Mouse (Mus musculus): ENCODE data around the gene Ptprj. TPM values are rescaled to one million over a fixed set of nuclear protein-coding genes. Genes with fewer than 3 reads are reported as not detected.

Ptprj gene
- total RNA-seq, 2 experiments from 2014 or later, result 15.0 to 18.1 TPM

GRCm38 (mm10) chr2:90560197-90560843 is 20.1 kb downstream of the Ptprj start:
- DNase-seq (ENCODE audit: low spot score in 2 of 2), result no peak

DNA sequence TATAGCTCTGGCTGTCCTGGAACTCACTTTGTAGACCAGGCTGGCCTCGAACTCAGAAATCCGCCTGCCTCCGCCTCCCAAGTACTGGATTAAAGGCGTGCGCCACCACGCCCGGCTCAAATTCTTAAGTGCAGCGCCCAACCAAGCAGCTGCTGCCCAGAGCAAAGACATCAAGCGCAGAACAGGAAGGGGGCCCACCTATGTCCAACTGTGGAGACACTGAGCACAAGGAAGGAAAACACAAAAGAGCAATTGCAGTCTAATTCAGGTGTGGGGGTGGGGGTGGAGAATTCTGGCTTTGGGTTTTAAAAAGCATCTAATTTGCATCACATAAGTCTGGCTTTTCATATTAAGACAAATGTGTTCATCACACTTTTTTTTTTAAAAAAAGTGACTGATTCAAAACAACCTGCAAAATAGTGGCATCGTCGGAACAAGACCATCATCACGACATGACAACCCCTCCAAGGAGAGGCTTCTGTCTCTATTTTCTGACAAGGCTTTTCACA is 20.7 kb downstream of the Ptprj start:
- DNase-seq (ENCODE audit: low spot score in 2 of 2), result no peak

GRCm38 (mm10) chr2:90559015-90559687 is 21.3 kb downstream of the Ptprj start:
- DNase-seq (ENCODE audit: low spot score in 2 of 2), result no peak

DNA sequence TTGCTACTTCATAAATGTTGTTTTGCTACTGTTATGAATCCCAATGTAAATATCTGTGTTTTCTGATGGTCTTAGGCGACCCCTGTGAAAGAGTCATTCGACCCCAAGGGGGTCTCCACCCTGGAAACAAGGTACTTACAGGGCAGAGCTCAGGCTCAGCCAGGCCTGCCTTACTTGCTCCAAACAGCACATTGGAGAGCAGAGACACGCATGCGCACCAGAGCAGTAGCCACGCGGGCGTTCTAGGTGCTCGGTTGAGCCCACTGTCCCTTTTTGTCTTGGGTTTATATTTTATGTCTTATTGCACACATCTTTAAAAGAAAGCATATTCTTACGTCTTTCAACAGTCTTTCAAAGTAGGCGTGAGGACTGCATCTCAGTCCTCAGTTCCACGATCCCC is 22.1 kb downstream of the Ptprj start:
- no peak for DNase-seq (ENCODE audit: low spot score in 2 of 2)

GRCm38 (mm10) chr2:90557913-90558312 is 22.5 kb downstream of the Ptprj start:
- no peak for DNase-seq (ENCODE audit: low spot score in 2 of 2)

- no peak for DNase-seq (ENCODE audit: low spot score in 2 of 2)
Observed at GRCm38 (mm10) chr2:90555744-90556143, 24.7 kb downstream of the Ptprj start.

GRCm38 (mm10) chr2:90554806-90555205 is 25.6 kb downstream of the Ptprj start:
- no peak for DNase-seq (ENCODE audit: low spot score in 2 of 2)

GRCm38 (mm10) chr2:90553861-90554260 is 26.6 kb downstream of the Ptprj start:
- no peak for DNase-seq (ENCODE audit: low spot score in 2 of 2)

DNA sequence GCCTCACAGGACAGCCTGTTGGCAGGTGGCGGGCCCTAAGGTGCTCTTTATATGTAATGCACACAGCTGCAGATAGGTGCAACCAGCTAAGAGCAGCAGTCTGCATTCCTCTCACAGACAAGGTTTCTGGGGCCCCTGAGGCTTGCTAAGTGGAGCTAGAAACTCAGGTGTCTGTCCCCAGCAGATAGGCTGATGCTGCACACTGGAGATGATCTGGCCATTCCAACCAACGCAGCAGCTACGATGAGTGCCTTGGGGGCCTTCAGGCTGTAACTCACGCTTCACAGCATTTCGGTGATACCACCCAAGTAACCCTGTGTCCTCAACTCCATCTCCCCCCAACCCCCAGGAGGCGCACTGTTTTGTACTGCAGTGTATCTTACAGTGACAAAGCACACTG is 29.8 kb downstream of the Ptprj start:
- DNase-seq (ENCODE audit: low spot score in 2 of 2), result no peak

- no peak for DNase-seq (ENCODE audit: low spot score in 2 of 2)
Observed at GRCm38 (mm10) chr2:90548541-90548940, 31.9 kb downstream of the Ptprj start.

DNA sequence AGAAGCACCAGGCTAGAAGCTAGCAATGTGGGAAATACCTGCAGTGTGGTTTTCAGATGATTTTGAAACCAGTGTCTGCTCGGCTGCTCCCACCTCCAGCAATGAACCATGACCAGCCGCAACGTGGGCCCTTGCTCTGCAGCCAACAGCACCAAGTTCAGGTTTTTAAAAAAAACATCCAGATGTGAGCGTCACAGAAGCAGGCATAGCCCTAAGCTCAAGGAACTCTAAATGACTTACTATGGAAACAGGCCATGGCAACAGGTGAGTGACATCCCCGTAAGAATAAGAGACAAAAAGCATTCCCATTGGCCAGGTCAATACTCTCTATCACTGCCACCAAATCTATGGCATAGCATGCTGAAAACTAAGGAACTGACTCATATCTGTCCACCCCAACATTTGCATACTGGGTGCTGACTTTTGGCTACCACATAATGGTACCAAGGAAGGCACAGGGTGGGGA is 33.3 kb downstream of the Ptprj start:
- DNase-seq (ENCODE audit: low spot score in 2 of 2), result no peak

DNA sequence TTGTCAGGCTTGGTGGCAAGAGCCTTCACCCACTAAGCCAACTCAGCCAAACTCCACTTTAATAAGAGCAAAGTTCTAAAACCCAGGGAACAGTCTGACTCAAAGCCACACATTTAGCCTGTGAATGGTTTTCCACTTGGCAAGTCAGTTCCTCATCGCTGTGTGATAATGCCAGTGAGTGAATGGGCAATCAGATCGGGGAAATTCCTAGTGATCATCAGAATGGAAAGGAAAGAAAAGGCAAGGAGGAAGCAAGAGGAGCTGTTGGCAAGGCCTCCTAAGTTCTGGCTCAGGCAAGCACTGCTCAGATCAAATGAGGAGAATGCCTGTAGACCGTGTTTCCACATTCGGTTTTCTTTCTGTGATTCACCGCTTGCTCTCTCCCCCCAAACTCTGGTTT is 35.2 kb downstream of the Ptprj start:
- DNase-seq (ENCODE audit: low spot score in 2 of 2), result no peak

- DNase-seq (ENCODE audit: low spot score in 2 of 2), result no peak
Observed at GRCm38 (mm10) chr2:90543989-90544388, 36.5 kb downstream of the Ptprj start.

DNA sequence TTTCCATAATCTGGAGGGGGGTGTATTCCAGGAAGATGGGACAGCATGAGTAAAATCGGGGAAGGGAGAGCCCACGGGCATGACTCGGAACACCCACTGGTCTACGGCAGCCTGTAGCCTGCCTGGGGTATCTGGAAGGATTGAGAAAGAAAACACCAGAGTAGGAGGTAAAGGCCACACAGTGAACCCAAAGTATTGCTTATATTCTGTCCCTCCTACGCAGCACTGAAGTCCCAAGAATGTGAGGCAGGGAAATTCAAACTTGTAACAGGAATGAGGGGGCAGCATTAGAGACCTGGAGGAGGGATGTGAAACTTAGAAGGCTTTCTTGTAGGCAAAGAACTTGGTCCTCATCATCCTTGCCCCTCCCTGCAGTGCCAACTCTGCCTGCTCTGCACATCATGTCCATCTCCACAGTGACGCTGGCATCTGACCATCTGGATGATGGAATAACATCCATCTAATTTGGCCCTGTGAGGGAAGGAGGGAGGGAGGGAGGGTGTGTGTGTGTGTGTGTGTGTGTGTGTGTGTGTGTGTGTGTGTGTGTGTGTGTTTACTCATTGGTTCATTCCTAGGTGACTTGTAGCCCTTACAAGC is 37.2 kb downstream of the Ptprj start:
- no peak for DNase-seq (ENCODE audit: low spot score in 2 of 2)

- no peak for DNase-seq (ENCODE audit: low spot score in 2 of 2)
Observed at GRCm38 (mm10) chr2:90542656-90543055, 37.8 kb downstream of the Ptprj start.

GRCm38 (mm10) chr2:90539206-90539605 is 41.2 kb downstream of the Ptprj start:
- no peak for DNase-seq (ENCODE audit: low spot score in 2 of 2)

DNA sequence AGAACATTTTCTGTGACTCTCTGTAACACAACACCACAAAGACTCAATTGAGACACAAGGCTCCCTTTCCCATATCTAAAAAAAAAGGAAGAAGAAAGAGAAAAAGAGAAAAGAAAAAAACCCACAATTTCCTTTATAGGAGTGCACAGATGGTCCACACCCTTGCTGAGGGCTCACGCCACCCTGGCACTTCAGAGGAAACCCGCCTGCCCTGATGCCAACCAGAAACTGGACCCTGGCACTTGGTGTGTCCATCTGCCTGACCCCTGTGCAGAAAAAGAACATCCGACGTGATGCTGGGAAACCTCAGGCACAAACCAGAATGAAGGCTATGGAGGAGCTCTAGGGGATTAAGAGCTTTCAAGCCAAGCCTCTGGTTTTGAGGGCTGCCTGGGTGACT is 43.2 kb downstream of the Ptprj start:
- DNase-seq (ENCODE audit: low spot score in 2 of 2), result no peak

DNA sequence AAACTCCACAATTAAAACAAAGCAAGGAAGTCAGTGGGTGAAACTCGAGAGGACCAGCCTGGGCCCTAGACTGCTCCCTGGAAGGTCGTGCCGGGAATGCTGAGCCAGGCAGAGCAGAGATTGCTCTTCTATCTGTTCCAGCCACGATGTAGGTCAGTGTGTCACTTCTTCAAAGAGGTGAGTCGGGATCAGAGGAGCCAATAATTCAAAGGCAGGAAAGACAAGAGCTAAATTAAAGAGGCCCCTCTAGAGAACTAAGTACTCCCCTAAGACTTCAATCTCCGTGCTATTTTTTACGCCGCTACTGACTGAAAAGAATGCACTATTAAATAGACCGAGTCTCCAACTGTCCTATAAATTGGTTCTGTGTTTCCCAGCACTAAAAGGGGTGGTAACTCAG is 43.9 kb downstream of the Ptprj start:
- no peak for DNase-seq (ENCODE audit: low spot score in 2 of 2)

DNA sequence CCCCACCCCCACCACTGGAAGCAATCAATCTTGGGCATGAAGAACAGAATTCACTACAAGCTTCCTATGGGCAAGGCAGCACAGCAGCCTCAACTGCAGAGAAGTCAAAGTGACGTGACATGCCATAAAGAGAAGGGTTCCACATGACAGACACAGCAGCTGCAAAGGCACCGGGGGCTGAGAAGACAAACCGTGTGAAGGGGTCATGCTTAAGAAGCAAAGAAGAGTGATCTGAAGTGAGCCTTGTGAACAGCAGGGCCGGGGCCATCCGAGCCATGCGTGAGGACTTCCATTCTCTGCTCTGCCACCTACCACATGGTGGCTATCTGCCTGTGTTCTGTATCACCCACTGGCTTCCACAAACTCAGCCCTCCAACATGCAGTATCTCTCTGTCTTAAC is 45.7 kb downstream of the Ptprj start:
- no peak for DNase-seq (ENCODE audit: low spot score in 2 of 2)

- no peak for DNase-seq (ENCODE audit: low spot score in 2 of 2)
Observed at GRCm38 (mm10) chr2:90533944-90534343, 46.5 kb downstream of the Ptprj start.

GRCm38 (mm10) chr2:90532095-90532494 is 48.4 kb downstream of the Ptprj start:
- DNase-seq (ENCODE audit: low spot score in 2 of 2), result no peak

DNA sequence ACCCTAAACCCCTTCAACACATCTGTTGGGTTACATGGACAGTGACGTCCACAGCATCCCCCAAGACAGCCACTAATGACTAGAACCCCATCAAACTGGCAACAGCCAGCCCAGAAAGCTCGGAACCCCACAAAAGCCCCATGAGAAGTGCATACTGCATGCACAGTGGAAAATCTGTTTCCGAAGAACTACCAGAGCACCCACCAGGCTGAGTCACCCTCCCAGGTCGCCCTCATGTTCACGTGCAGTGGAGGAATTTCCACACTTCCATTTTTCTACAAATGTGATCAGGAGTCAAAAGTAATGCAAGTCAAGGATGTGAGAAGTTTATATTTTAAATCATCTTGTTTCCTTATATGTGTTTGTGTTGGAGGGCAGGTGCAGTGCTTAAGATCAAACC is 52.3 kb downstream of the Ptprj start:
- no peak for DNase-seq (ENCODE audit: low spot score in 2 of 2)
